Mouse (Mus musculus): Measurements from ENCODE around the gene Gcg. TPM values are rescaled to one million over a fixed set of nuclear protein-coding genes. Genes with fewer than 3 reads are reported as not detected.

Gcg gene
- polyA plus RNA-seq, 1 experiment from 2014 or later = 3.8 TPM

DNA sequence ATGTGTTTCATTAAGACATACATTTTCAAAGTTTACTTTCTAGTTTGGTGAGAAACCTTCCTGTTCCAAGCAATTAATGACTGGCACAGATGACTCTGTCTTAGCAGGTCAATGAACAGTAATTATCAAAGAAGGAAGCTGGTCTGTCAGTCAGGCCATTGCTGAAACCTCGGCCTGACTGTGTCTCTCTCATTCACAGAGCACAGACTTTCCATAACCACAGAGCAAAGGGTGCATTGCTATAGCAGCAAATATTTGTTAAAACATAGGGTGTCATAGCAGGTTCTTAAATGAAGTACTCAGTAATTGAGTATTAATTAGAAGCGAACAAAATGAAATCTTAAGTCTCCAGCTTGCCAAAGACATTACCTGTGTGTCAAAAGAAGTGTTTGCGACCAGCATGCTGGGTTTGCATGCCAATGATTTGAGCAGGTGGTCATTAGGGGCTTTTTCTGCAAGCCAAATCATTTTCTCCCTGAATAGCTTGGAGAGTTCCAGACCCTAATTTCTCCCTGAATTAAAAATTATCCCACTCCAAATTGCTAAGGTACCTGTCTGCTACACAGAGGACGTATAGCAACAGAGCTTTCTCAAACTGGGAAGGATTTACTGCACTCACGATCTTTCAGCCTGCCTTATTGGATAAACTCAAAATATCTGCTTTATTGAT is 14.0 kb upstream of the Gcg start:
- peak overlapping the region; percentile 63 for H3K27ac ChIP-seq (replicated peaks)
- peak; percentile 84 for ATAC-seq (replicated peaks)
- H3K4me1 ChIP-seq = peaks cover 23% of the 10 kb centered on the region
- no peak overlapping the region for H3K9ac ChIP-seq (replicated peaks)
- H3K9me3 ChIP-seq = no peaks in the 10 kb centered on the region
- no peak overlapping the region for H3K4me3 ChIP-seq
- no peaks in the 10 kb centered on the region for H3K27me3 ChIP-seq
- no peak overlapping the region for H3K4me2 ChIP-seq (replicated peaks)
- 17% methylated on average over 5 of the region's 5 CpGs for WGBS
- no peaks in the 10 kb centered on the region for H3K36me3 ChIP-seq

DNA sequence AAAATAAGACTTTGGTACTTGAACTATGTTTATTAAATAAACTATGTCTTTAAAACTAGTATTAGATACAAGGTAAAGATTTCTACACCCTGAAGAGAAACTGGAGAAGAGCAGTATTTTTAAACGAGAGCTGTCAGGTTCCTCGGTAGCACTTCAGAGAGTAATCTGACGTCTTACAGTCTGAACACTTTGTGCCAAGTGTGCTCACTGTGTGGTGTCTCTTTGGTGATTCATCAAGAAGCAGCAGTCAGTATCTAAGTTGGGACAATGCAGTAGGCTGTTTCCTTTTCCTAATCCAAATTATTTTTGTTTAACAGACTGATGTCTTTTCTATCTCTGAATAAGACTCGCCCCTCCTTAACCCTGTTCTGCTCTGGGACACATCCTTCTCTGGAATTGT is 12.0 kb upstream of the Gcg start:
- H3K9ac ChIP-seq (replicated peaks) = no peak overlapping the region
- no peaks in the 10 kb centered on the region for H3K27me3 ChIP-seq
- H3K9me3 ChIP-seq = no peaks in the 10 kb centered on the region
- H3K36me3 ChIP-seq = no peaks in the 10 kb centered on the region
- WGBS = 81% methylated on average over 4 of the region's 4 CpGs
- no peak overlapping the region for H3K27ac ChIP-seq (replicated peaks)
- no peak overlapping the region for H3K4me2 ChIP-seq (replicated peaks)
- H3K4me3 ChIP-seq = no peak overlapping the region
- peaks cover 20% of the 10 kb centered on the region; the same call in 1 of the 2 replicates for H3K4me1 ChIP-seq
- no peak for ATAC-seq (replicated peaks)

DNA sequence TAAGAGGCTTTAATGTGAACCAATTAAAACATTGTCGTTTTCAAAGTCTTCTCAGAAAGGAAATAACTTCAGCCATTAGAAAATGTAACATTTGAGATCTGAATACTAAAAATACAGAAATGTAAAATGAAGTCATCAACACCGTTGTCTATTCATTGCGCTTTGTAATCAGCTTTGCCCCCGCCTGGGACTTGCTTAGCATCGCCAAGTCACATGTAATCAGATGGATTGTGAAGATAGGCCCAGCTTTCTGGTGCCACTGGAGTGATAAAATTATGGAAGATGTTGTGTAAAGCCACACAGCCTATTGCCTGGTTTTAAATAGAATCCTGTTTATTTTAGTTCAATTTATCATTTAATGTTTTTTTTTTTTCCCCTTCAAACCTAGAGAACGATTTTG is 6.4 kb upstream of the Gcg start:
- 80% methylated on average over 6 of the region's 6 CpGs for WGBS
- H3K27ac ChIP-seq (replicated peaks) = no peak overlapping the region
- no peak overlapping the region for H3K4me3 ChIP-seq
- no peak for ATAC-seq (replicated peaks)
- H3K9ac ChIP-seq (replicated peaks) = no peak overlapping the region
- H3K36me3 ChIP-seq = no peaks in the 10 kb centered on the region
- no peaks in the 10 kb centered on the region for H3K9me3 ChIP-seq
- H3K4me2 ChIP-seq (replicated peaks) = no peak overlapping the region
- H3K27me3 ChIP-seq = no peaks in the 10 kb centered on the region
- no peaks in the 10 kb centered on the region for H3K4me1 ChIP-seq

DNA sequence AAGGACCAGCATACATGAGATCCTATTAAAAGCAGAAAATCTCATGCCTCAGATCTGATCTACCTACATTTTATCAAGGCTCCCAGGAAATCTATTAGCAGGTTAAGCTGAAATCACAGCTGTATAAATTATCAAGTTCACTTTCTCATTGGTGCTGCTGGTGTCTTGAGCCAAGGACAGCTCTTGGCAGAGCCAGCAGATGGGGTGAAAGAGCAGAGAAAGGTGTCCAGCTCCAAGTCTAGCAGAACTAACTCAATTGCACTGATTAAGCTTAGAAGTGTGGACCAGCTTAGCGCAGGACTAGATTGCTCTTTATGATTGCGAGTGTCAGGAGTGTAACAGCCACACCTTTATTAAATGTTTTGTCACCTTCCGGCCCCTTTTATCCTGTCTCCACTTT is 1.5 kb upstream of the Gcg start:
- no peaks in the 10 kb centered on the region for H3K36me3 ChIP-seq
- H3K27me3 ChIP-seq = no peaks in the 10 kb centered on the region
- H3K9me3 ChIP-seq = no peaks in the 10 kb centered on the region
- no peak overlapping the region for H3K4me3 ChIP-seq
- no peak overlapping the region for H3K9ac ChIP-seq (replicated peaks)
- WGBS = 80% methylated on average over 3 of the region's 3 CpGs
- ATAC-seq (replicated peaks) = no peak
- no peak overlapping the region for H3K27ac ChIP-seq (replicated peaks)
- H3K4me1 ChIP-seq = 0 out of 2 replicates have a peak, but pooled peaks cover 9% of the 10 kb centered on the region
- no peak overlapping the region for H3K4me2 ChIP-seq (replicated peaks)

DNA sequence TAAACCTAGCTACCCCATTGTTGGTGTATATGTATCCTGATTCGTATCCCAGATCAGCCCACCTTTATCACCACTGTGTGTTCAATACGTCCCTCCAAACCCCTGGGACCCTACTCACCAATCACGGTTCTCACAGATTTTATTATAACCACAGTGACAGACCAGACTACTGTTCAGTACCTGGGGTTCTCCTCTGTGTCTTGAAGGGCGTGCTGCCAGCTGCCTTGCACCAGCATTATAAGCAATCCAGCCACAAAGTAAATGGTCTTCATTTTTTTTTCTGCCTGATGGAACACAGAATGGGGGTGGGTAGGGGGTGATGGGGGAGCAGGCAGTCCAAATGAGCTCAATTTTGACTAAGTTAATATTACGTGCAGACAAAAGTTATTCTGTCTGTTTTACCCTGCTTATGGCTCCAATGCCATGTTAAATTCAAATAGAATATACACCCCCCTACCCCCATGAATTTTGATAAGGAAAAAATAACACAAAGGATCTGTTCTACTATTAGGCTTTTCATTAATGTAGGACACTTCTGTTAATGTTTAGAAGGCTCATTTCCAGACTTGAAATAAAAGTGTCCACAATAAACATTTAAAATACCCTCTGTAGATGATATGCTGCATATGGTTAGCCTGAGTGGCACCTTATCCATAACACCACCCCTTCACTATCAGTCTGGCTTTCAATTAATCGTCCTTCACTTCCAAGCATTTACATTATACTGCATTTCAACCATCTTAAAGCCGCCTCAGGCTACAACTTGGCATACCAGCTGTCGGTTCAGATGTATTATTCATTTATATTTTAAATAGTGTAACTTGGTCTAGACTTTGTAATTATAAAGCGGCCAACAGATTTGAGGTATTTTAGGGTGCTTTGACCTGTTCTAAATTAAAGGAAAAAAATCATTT is 2.9 kb downstream of the Gcg start:
- 54% methylated on average over 9 of the region's 9 CpGs for WGBS
- peak overlapping the region; percentile 70 for H3K27ac ChIP-seq (replicated peaks)
- ATAC-seq (replicated peaks) = peak; percentile 93

DNA sequence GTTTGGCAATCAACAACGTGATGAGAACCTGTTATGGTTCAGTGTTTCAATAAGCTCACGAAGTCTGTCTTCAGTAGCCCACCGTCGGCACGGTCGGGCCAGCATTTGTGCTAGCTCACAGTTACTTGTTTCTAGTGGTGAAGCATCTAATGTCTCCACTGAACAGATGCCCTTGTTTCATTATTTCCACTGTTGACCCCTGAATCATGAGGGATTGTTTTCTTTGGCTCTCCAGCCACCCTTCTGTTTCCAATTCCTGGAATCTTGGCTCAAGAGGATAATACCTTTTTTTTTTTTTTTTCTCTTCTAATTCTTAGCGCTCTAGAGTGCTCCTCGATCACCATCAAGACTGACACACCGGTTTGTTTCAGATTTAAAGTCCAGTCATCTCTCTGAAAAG is 13.9 kb downstream of the Gcg start:
- no peaks in the 10 kb centered on the region for H3K27me3 ChIP-seq
- no peaks in the 10 kb centered on the region for H3K9me3 ChIP-seq
- 81% methylated on average over 9 of the region's 9 CpGs for WGBS
- no peaks in the 10 kb centered on the region for H3K4me1 ChIP-seq
- H3K36me3 ChIP-seq = no peaks in the 10 kb centered on the region
- no peak overlapping the region for H3K9ac ChIP-seq (replicated peaks)
- H3K27ac ChIP-seq (replicated peaks) = no peak overlapping the region
- no peak for ATAC-seq (replicated peaks)
- no peak overlapping the region for H3K4me3 ChIP-seq
- H3K4me2 ChIP-seq (replicated peaks) = no peak overlapping the region

More for the DNA sequence above, 2.9 kb downstream of the Gcg start:
- H3K4me2 ChIP-seq (replicated peaks) = no peak overlapping the region
- H3K9ac ChIP-seq (replicated peaks) = no peak overlapping the region
- H3K36me3 ChIP-seq = no peaks in the 10 kb centered on the region
- no peaks in the 10 kb centered on the region for H3K27me3 ChIP-seq
- H3K4me1 ChIP-seq = 0 out of 2 replicates have a peak, but pooled peaks cover 9% of the 10 kb centered on the region
- H3K9me3 ChIP-seq = no peaks in the 10 kb centered on the region
- H3K4me3 ChIP-seq = no peak overlapping the region

DNA sequence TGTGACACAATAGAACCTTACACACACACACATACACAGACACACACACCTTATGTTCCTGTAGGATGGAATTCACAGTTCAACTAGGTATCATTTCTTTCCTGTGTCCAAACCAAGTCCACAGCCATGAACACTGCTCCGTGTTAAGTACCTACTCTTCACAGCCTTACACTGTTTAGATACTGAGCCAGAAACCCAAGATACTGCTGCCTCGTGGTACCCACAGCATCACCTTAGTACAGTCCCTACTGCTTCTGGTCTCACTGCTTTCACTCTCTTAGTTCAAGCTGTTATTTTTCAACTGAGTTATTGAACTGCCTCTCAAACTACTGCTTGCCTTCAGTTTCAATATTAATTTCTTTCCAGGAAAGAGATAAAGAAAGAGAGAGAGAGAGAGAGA is 20.2 kb downstream of the Gcg start:
- Histone ChIP-seq H3K4me3 (no peak overlapping the region), H3K27me3 (no peaks in the 10 kb centered on the region), H3K27ac (replicated peaks) (no peak overlapping the region), H3K9me3 (no peaks in the 10 kb centered on the region), H3K4me2 (replicated peaks) (no peak overlapping the region), H3K36me3 (no peaks in the 10 kb centered on the region), H3K4me1 (peaks cover 21% of the 10 kb centered on the region), H3K9ac (replicated peaks) (no peak overlapping the region)
- ATAC-seq (replicated peaks) = no peak
- WGBS = 78% methylated on average over 2 of the region's 2 CpGs

DNA sequence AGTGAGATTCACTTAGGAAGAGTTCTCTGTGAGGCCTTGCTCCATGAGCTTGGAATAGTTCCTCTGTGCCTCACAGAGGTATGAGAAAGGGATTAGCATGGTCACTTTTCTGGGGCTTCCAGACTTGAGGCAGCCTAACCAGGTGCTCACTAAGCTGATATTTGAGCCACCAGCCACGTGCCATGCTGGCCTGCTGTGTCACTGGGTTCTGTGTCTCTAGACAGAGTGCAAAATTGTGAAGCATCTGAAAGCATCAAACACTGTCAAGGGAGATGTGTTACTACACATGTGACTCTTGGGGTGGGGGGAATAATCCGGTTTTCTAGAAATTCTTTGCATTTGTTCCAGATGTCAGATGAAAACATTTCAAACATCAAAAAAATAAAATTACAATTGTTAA is 21.3 kb downstream of the Gcg start:
- Histone ChIP-seq H3K27ac (replicated peaks) (no peak overlapping the region), H3K4me3 (no peak overlapping the region), H3K9ac (replicated peaks) (no peak overlapping the region), H3K36me3 (no peaks in the 10 kb centered on the region), H3K9me3 (no peaks in the 10 kb centered on the region), H3K4me1 (peaks cover 21% of the 10 kb centered on the region), H3K4me2 (replicated peaks) (no peak overlapping the region), H3K27me3 (no peaks in the 10 kb centered on the region)
- WGBS = 80% methylated on average over 2 of the region's 2 CpGs
- no peak for ATAC-seq (replicated peaks)

DNA sequence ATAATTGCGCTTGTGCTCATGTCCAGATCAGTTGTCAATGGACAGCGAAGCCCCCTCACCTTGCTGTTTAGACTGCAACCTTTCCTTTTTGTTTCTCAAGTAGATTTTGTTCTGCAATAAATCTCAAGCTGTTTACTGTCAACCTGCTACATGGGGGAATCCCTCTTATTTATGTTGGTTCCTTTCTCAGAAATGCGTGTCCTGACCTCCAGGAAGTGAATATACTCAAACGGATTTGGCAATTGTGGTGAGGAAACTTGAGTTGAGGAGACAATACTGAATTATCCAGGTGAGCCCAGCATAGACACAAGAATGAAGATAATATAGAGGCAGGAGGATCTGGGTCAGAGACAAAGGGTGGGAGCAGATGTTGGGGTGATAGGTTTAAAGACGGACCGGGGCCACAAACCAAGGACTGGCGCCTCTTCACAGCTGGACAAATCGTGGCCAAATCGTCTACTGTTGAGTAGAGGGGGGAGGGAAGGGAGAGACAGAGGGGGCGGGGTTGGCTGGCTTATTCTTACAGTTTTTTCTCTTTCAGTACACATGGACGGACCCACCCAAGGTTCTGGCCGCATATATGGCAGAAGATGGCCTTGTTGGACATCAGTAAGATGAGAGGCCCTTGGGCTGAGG is 22.5 kb downstream of the Gcg start:
- H3K36me3 ChIP-seq = no peaks in the 10 kb centered on the region
- H3K9me3 ChIP-seq = no peaks in the 10 kb centered on the region
- H3K4me2 ChIP-seq (replicated peaks) = no peak overlapping the region
- H3K9ac ChIP-seq (replicated peaks) = no peak overlapping the region
- H3K27me3 ChIP-seq = no peaks in the 10 kb centered on the region
- no peak overlapping the region for H3K4me3 ChIP-seq
- H3K27ac ChIP-seq (replicated peaks) = peak overlapping the region; percentile 39
- peaks cover 21% of the 10 kb centered on the region for H3K4me1 ChIP-seq
- ATAC-seq (replicated peaks) = no peak
- 87% methylated on average over 12 of the region's 12 CpGs for WGBS

DNA sequence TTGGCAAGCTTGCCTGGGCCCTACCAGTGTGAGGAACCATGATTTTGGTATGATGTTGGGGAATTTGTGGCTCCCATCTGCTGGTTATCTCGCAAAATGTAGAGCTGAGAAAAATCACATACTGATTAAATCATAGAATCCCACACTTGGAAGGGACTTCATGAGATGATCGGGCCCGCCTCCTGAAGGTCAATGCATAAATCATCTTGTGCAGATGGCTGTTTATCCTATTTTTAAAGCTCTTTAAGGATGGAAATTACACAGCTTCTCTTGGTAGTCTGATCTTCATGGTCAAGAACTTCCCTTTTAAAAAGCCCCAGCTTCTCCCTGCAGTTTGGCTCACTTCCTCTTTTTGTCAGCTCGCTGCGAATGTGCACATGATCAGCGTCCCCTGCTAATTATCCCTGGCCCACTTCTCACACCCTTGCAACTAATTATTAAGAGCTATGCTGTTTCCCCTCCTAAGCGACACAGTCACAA is 23.2 kb downstream of the Gcg start:
- no peaks in the 10 kb centered on the region for H3K27me3 ChIP-seq
- no peaks in the 10 kb centered on the region for H3K9me3 ChIP-seq
- H3K4me2 ChIP-seq (replicated peaks) = no peak overlapping the region
- 39% methylated on average over 7 of the region's 7 CpGs for WGBS
- peak overlapping the region; percentile 39 for H3K27ac ChIP-seq (replicated peaks)
- H3K36me3 ChIP-seq = no peaks in the 10 kb centered on the region
- no peak overlapping the region for H3K9ac ChIP-seq (replicated peaks)
- H3K4me1 ChIP-seq = peaks cover 21% of the 10 kb centered on the region
- no peak overlapping the region for H3K4me3 ChIP-seq
- ATAC-seq (replicated peaks) = peak; percentile 65

DNA sequence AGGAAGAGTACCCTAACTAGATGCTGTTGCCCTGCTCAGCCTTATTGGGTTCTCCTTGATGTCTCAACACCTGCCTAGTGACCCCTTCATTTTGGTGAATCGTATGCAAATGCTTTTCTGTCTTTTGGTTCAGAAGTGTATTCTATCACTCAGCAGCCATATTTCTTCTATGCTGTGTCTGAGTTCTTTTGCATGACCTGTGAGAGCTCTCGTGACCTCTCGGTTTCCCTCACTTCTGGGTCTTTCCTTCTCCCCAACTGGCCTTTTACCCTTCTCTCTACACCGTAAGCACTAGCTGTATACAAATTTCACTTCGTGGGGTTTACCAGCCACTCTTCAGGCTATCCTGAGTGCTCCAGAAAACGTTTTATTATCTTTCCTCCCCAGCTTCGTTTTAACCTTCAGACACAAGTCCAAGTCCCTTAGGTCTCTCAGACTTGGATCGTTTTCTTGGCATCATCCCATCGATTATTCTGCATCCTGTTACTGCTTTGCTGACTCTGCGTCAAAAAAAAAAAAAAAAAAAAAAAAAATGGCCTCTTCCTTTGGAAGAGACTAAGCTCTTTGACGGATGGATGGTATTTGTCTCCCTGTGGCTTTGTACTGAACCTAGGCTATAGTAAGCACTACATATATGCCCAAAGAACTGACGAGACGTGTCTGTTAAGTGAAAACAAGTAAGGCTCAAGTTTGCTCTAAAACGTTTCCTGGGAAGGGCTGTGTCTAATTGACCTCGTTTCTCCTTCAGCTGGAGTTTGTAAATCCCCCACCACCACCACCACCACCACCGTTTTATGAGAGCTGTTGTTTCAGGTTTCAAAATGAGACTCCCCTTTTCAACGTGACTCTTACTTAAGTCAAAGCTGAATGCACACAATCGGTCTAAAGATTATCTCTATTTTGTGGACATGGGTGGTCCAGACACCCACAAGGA is 23.9 kb downstream of the Gcg start:
- Histone ChIP-seq H3K4me3 (no peak overlapping the region), H3K27ac (replicated peaks) (peak overlapping the region; percentile 39; the same call in 1 of the 2 replicates), H3K27me3 (no peaks in the 10 kb centered on the region), H3K4me1 (peaks cover 21% of the 10 kb centered on the region), H3K36me3 (no peaks in the 10 kb centered on the region), H3K9ac (replicated peaks) (no peak overlapping the region), H3K4me2 (replicated peaks) (no peak overlapping the region), H3K9me3 (no peaks in the 10 kb centered on the region)
- ATAC-seq (replicated peaks) = no peak
- WGBS = 58% methylated on average over 18 of the region's 18 CpGs
